Mouse (Mus musculus) CH12F3 (cell line): Measurements from ENCODE around the gene Dpyd.

Experiments
- in situ Hi-C: fragments of 300-500 bp; cut with MboI; formaldehyde crosslinking; loops from 2 replicates; pipeline ENCODE4 v1.14.3; 2020; ENCODE audit warnings: low sequenced_read_pairs

Gene Dpyd

GRCm38 (mm10) chr3:118675441-118675840, 113.5 kb downstream of the Dpyd start:
- in situ Hi-C loops = no loop called here

GRCm38 (mm10) chr3:118676052-118676777, 114.3 kb downstream of the Dpyd start:
- in situ Hi-C loops = no loop called here

GRCm38 (mm10) chr3:118680803-118681202, 118.9 kb downstream of the Dpyd start:
- in situ Hi-C loops = no loop called here

GRCm38 (mm10) chr3:118750269-118750668, 188.3 kb downstream of the Dpyd start:
- in situ Hi-C loops = no loop called here

- in situ Hi-C loops = no loop called here
Measured at GRCm38 (mm10) chr3:118753623-118754022, 191.7 kb downstream of the Dpyd start.

- in situ Hi-C loops = no loop called here
Measured at GRCm38 (mm10) chr3:118756099-118756498, 194.2 kb downstream of the Dpyd start.

- in situ Hi-C loops = no loop called here
Measured at GRCm38 (mm10) chr3:118812885-118813284, 251.0 kb downstream of the Dpyd start.

GRCm38 (mm10) chr3:118850613-118851527, 288.9 kb downstream of the Dpyd start:
- in situ Hi-C loops = no loop called here

- in situ Hi-C loops = no loop called here
Measured at GRCm38 (mm10) chr3:118852711-118853110, 290.8 kb downstream of the Dpyd start.

GRCm38 (mm10) chr3:118855411-118855810, 293.5 kb downstream of the Dpyd start:
- in situ Hi-C loops = no loop called here

GRCm38 (mm10) chr3:118869113-118870107, 307.5 kb downstream of the Dpyd start:
- in situ Hi-C loops = no loop called here

GRCm38 (mm10) chr3:118875871-118876270, 313.9 kb downstream of the Dpyd start:
- in situ Hi-C loops = no loop called here

- in situ Hi-C loops = no loop called here
Measured at GRCm38 (mm10) chr3:118899036-118899435, 337.1 kb downstream of the Dpyd start.

- in situ Hi-C loops = no loop called here
Measured at GRCm38 (mm10) chr3:118991312-118991711, 429.4 kb downstream of the Dpyd start.

GRCm38 (mm10) chr3:118991793-118992192, 429.9 kb downstream of the Dpyd start:
- in situ Hi-C loops = no loop called here

- in situ Hi-C loops = no loop called here
Measured at GRCm38 (mm10) chr3:119021255-119021654, 459.3 kb downstream of the Dpyd start.

GRCm38 (mm10) chr3:119042611-119043010, 480.7 kb downstream of the Dpyd start:
- in situ Hi-C loops = no loop called here

- in situ Hi-C loops = no loop called here
Measured at GRCm38 (mm10) chr3:119056144-119056543, 494.2 kb downstream of the Dpyd start.

GRCm38 (mm10) chr3:119063214-119063613, 501.3 kb downstream of the Dpyd start:
- in situ Hi-C loops = no loop called here

GRCm38 (mm10) chr3:119063642-119064041, 501.7 kb downstream of the Dpyd start:
- in situ Hi-C loops = no loop called here

- in situ Hi-C loops = no loop called here
Measured at GRCm38 (mm10) chr3:119064746-119065145, 502.8 kb downstream of the Dpyd start.
